Mouse (Mus musculus): Measurements from ENCODE around the gene Tmem53.

DNA sequence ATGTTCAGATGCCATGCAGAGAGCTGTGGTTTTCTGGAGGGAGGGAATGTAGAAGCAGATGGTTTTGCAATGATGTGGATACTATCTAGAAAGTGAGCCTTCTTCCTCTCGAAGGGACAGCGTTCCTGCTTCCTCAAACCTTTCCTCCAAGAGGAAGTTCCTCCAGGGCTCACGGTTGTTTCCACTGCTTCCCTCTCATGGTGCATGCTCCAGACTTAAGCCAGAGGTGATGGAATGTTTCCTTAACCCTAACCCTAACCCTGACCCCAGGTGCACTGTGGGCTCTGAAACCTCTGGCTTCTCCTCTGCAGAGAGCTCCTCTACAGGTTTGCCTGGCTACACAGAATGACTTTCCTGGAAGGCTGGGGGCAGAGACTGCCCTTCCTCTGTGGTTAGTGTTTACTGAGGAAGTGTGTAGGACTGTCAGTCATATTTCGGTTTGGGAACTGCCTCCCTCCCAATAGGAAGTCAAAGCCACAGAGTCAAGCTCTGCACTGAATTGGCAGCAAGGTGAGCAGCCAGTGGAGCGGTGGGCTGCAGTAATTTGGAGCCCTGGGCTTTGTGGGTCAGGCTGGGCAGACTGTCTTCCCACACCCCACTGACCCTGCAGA lies 2.4 kb downstream of the Tmem53 start:
- no peak for TF ChIP-seq POLR2A (IDR thresholded peaks at IDR 0.05; ENCODE audit: borderline replicate concordance, insufficient read depth, low read length)
- no peak for TF ChIP-seq CTCF (IDR thresholded peaks at IDR 0.05; ENCODE audit: borderline replicate concordance, insufficient read depth, low read depth, low read length)
